Mouse (Mus musculus) stomach, postnatal 0 days (tissue): ENCODE results near the gene Pkhd1.

Experiments
- CTCF ChIP-seq: IDR thresholded peaks from 2 replicates; pipeline ENCODE4 v1.5.1; 2016; ENCODE audit warnings: antibody characterized with exemption, low read depth, mild to moderate bottlenecking, moderate library complexity
- EP300 ChIP-seq: optimal IDR thresholded peaks from 2 replicates; pipeline ENCODE3; 2016; ENCODE audit warnings: antibody characterized with exemption

GRCm38 (mm10) chr1:20544526-20544925 is 73.3 kb downstream of the Pkhd1 start:
- TF ChIP-seq CTCF (0 out of 2 replicates have a peak, but pooled peaks have one; percentile 9), EP300 (no peak)
